Comparison of ENCODE assay signal across 20 mouse cellular contexts in the genomic region with DNA sequence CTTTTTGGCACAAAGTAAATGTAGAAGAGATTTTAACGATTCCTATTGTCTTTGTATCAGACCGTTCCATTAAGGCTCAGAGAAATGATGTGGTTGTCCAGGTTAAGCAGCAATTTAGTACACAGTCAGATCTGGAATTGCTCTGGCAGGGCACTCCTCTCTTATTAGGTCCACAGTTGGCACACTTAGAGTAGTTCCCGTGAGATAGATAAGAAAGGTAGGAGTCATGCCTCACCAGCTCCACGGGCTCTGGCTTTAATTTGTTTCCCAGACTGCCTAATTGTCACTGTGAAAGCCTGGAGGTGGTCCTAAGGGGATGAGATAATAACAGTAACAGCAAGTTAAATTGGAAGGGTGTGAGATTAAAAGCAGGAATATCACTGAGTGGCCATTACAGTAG.
"Had no signal": no experiment of that assay in that cellular context is flagged by ENCODE, and none has a peak within 500 bp of the region (broad histone marks: within the 10 kb centered on the region; RNA-seq: fewer than 3 reads in every experiment).

No protein-coding gene starts in this region.

- DNase-seq: gastrocnemius, adult 2 months; gastrocnemius, postnatal 10 days; gastrocnemius, postnatal 25 days; kidney, adult 18-20 months; kidney, adult 8-10 months; kidney, postnatal 14 days; layer of hippocampus, adult 9-11 months; layer of hippocampus, postnatal 36 days had no signal

- H3K27ac ChIP-seq: gastrocnemius, adult 2 months; heart, embryonic 13.5 days; hindbrain, embryonic 10.5 days; hindbrain, embryonic 12.5 days; hindbrain, embryonic 14.5 days; intestine, embryonic 15.5 days; kidney, postnatal 0 days; limb, embryonic 13.5 days; limb, embryonic 15.5 days; liver, embryonic 12.5 days had no signal

- H3K9me3 ChIP-seq: heart, embryonic 13.5 days; hindbrain, embryonic 10.5 days; hindbrain, embryonic 12.5 days; intestine, embryonic 15.5 days; limb, embryonic 13.5 days; limb, embryonic 15.5 days; liver, embryonic 12.5 days had no signal

- H3K4me2 ChIP-seq: hindbrain, embryonic 12.5 days; hindbrain, embryonic 14.5 days; intestine, embryonic 15.5 days; limb, embryonic 13.5 days; limb, embryonic 15.5 days; liver, embryonic 12.5 days had no signal

- H3K4me1 ChIP-seq: hindbrain, embryonic 12.5 days; limb, embryonic 13.5 days; limb, embryonic 15.5 days; liver, embryonic 12.5 days had no signal

- H3K36me3 ChIP-seq: heart, embryonic 13.5 days; hindbrain, embryonic 10.5 days; hindbrain, embryonic 12.5 days; intestine, embryonic 15.5 days; limb, embryonic 13.5 days; limb, embryonic 15.5 days; liver, embryonic 12.5 days had no signal

- ATAC-seq: forebrain, embryonic 16.5 days; inflammation-experienced regulatory T-cells, adult 6 months; intestine, embryonic 15.5 days; intestine, postnatal 0 days; liver, embryonic 12.5 days had no signal

- H3K27me3 ChIP-seq: heart, embryonic 13.5 days; hindbrain, embryonic 12.5 days; intestine, embryonic 15.5 days; limb, embryonic 13.5 days; limb, embryonic 15.5 days; liver, embryonic 12.5 days had no signal

- H3K9ac ChIP-seq: heart, embryonic 13.5 days; hindbrain, embryonic 12.5 days; hindbrain, embryonic 14.5 days; intestine, embryonic 15.5 days; limb, embryonic 13.5 days; limb, embryonic 15.5 days; liver, embryonic 12.5 days had no signal

- H3K4me3 ChIP-seq: gastrocnemius, adult 2 months; heart, embryonic 13.5 days; hindbrain, embryonic 10.5 days; hindbrain, embryonic 12.5 days; intestine, embryonic 15.5 days; limb, embryonic 13.5 days; limb, embryonic 15.5 days; liver, embryonic 12.5 days had no signal
